Mouse (Mus musculus): ENCODE results near the gene Pam.
"Not testable (repeated sequence)": the region's sequence is repeated elsewhere in the genome, so short reads cannot be mapped to it uniquely, and the experiment has no call there.

The Pam gene

DNA sequence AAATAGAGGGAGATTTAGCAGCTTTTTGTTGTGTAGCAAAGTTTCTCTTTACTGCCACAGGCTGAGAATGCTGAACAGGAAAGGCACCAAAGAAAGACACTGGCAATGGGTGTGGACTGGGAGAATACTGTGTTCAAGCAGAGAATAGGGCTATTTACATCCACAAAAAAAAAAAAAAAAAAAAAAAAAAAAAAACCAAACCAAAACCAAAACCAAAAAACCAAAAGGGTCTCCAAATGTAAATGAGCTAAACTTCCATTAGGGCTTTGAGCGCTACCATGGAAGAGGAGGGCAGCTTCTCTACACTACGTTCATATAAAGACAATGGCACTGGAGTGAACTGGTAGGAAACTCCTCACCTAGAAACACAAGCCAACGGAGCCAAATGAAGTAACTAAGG, 274.2 kb downstream of the Pam start:
- no peak for DNase-seq

DNA sequence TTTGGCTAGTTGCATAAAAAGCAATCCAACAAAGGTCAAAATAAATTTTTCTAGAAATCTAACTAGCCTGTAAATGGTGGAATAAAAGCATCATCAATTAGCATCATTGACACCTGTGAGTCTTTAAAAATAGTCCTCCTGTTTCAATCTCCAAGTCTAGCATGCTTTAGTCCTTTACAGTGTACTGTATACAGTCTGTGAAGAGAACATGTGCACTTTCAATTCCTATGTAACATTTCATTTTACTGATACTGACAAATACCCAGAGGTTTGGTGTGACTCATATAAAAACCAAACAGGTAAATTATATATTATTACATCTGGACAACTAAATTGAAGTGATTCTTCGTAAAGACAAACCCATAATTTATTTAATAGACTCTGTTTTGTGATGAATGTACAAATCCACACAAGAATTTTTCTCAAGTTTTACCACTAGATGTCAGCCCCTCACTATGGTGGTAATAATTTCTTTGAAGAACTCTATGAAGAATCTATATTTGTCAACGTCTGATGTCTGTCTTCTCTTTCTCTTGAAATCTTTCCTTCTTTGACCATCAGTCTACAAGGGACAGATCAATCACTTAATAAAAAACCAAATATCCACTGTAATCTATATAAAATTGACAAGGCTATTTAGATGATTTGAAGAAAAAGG, 286.1 kb downstream of the Pam start:
- peak; percentile 19 for DNase-seq

DNA sequence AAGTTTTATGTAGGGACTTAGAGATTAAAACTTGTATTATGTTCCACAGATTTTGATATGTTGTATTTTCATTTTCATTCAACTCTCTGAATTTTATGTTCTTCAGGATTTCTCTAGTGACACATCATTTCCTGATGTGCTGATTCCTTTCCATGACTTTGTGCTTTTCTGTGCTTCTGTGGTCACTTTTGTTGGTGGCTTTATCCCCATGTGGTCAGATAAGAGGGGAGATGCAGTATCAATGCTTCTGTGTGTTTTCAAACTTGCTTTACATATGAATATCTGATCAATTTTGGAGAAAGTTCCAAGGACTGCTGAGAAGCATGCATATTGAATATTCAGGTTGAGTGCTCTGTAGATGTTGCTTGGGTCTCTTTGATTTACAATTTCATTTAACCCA, 290.9 kb downstream of the Pam start:
- no peak for DNase-seq

DNA sequence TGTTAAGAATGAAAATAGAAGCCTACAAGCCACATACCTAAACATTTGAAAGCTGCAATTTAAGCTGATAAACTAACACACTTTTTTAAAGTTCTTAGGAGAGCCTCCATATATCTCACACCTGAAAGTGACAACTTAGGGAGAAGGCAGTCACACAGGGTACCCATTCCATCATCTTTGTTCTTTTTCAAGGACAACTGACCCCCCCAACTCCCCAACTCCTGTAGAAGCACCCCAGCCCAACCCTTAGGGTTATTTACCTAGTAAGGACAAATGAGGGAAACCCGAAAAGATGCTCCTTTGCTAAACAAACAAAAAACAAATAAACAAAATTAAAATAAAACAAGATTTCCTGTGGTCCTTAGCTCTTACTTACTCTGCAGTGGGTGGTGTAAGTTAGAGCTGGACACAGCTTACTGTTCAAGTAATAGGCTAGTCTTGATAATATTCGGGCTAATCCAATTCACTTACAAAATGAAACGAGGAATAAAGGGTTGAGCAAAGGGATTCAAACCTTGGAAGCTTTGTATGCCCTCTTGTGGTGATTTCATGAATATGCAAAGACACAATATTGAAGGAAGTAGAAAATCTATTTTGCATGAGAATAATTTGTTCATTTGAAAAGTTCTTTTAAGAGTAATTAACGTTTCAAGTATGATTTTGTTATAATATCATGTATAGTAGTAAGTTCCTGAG, 293.1 kb downstream of the Pam start:
- DNase-seq: peak; percentile 7

DNA sequence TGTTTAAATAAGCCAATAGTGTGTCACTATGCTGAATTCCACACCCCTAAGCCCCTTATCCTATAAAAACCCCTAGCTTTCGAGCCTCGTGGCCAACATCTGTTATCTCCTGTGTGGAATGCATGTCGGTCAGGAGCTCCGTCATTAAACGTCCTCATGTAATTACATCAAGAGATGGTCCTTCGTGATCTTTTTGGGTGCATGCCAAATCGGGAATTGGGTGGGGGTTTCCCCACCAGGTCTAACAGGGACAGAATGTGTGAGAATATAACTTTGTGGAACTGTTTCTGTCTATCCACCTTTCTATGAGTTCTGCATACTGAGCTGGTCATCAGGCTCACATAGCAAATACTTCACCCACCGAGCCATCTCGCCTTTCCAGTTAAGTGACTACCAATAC, 299.5 kb downstream of the Pam start:
- no peak for DNase-seq

DNA sequence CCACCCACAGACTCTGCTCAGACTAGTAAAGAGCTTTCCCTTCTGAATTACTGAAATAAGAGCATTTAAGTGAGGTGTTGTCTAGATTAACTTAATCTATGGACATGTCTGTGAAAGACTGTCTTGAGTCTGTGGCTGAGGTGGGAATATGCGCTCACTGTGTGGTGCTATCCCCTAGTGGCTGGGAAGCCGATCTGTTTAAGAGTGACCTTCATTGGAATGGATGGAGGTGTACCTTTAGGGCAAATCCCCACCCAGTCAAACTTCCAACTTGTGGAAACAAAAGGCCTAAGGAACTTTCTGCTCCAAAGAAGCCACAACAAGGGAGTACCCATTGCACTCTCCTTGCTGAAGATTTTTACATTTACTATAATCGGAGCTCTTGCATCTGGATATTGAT, 301.3 kb downstream of the Pam start:
- DNase-seq: no peak

DNA sequence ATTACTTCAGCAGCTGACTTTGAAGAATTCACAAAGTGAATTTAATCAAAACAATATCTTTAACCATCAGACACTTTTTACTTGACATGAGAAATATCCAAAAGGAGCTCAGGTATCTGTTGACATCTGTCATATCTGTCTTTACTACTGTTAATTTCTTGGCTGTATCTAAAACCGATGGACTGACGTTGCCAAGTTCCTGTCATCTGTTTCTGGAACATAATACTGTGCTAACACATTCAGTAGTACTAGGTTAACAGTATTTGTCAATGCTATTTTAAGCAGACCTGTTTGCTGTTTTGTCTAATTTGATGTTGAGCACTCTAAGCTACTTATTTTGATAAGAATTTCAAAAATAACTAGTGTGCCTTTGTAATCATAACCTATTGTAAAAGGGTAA, 307.0 kb downstream of the Pam start:
- DNase-seq: no peak

DNA sequence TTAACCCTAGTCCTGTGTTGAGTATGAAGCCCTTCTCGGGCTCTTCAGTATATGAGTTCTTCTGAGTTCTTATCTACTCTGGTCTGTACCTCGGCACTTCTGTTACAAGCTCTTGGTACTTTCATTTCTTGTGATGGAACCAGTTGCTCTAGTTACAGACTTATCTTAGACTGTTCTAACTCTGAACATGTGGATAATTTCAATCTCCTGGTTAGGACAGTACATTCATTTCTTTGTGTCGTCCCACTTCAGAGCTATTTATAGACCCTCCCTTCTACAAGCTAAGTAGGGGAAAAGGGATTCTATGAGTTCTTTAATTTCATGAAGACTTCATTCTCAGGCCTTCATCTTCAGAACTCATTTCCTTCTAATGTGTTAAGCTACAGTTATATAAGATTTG, 307.8 kb downstream of the Pam start:
- DNase-seq: no peak

DNA sequence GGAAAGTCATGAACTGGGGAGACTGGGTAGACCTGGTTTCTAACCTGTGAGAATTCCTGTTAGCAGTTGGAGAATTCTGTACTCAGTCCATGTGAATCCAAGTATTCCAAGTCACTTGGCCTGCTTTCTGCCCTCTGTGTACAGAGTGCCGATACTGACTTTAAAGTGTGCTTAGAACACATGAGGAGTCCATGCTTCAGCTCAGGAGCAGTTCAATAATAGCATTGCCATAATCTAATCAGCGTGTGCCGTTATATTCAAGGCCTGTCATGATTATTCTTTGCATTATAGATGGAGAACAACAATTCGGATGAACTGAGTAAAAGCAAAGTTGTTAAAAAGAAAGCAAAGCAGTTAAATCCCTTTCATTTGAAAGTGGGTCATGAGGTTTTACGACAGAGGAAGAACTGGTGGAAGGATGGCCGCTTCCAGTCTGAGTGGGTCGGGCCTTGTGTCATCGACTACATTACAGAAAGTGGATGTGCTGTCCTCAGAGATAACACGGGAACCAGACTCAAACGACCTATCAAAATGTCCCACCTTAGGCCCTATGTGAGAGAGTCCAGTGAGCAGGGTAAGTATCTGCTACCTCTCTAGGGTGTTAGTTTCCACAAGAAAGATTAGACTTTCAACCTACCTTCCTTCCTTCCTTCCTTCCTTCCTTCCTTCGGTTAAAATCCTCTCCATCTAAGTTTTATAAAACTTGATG, 309.6 kb downstream of the Pam start:
- DNase-seq: no peak

DNA sequence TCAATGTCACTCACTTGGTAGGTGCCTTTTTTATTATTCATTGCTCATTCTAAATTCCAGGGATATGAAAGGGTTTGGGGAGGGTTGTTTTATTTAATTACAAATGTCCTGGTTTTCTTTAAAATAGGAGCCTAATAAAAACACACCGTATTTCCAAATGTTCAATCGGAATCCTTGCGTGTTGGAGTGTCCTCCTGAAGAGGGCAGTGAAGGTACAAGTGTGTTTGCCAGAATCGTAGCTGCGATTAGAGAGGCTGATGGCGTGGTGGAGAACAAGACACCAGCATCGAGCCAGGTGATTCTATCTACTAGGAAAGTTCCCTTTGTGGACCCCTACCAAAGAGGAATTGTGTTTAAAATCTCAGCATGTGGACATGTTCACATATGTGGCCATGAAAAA, 310.5 kb downstream of the Pam start:
- DNase-seq: no peak

DNA sequence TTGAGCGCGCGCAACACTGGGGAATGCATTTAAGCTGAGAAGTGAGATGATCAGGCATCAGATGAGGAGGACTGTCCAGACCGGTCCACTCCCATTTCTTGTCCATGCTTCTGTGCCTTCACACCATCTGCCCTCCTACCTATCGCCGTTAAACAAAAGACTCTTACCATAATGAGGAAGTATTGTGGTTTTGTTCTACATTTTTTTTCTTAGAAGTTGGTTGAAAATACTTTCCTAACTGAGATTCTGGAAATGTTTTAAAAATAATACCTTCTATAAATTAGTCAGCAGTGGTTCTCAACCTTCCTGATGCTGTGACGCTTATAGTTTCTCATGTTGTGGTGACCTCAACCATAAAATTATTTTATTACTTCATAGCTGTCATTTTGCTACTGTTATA, 313.8 kb downstream of the Pam start:
- no peak for DNase-seq

DNA sequence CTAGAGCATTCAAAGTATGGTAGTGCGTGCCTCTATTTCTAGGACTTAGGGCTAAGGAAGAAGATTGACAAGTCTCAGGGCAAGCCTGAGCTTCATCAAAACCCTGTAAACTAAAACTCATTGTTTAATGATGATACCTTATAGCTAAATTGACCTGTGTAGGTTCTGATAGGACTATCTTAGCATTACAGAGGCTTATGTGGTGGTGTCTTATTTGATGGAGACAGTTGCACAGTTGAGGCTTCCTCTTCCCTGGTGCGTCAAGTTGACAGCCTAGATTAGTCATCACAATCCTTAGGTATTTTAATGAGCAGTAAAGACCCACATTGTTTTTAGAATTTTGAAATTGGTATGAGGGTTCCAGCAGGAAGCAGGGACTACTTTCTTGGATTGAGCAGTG, 321.5 kb downstream of the Pam start:
- no peak for DNase-seq

DNA sequence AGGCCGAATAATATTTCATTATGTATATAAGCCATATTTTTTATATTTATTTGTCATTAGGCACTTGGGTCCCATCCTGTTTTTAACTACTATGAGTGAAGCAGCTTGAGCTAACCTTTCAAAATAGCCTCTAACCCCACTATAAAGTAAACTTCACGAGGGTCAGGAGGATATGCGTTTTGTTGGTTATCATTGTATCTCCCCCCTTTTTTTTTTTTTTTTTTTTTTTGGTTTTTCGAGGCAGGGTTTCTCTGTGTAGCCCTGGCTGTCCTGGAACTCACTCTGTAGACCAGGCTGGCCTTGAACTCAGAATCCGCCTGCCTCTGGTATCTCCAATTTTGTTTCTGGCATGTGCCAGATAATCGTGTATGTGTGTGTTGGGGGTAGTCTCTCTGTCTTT, 322.1 kb downstream of the Pam start:
- no peak for DNase-seq

DNA sequence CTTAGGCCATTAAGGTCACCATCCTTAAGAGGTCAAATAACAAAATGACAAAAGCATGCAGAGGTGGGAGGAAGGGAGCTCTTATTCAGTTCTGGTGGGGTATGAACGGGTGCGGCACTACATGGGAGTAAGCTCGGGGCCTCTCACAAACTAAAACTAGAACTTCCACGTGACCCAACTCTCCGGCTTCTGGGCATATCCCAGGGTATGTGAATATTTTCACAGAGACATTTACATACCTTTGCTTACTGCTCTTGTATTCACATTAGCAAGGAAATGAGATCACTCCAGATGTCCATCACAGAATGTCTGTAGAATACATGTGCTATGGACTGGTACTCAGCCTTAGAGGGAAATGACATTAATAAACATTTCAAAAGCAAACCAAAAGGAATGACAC, 323.7 kb downstream of the Pam start:
- no peak for DNase-seq

DNA sequence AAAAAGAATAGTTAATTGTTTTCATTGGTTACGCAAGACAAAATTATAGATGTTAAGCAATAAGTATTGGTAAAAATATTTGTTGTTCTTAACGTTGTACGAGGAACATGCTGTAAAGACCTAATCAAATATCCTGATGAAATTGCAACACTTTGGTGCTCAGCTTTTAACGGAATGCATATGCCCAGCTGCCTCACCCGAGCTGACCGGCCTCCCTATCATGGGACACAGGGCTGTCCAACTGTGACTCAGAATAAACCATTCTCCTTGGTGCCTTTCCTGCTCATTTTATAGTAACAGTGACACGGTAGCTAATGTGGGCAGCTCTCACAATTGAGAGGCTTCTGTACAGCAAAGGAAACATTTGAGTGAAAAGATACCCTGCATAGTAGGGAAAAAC, 324.3 kb downstream of the Pam start:
- no peak for DNase-seq

DNA sequence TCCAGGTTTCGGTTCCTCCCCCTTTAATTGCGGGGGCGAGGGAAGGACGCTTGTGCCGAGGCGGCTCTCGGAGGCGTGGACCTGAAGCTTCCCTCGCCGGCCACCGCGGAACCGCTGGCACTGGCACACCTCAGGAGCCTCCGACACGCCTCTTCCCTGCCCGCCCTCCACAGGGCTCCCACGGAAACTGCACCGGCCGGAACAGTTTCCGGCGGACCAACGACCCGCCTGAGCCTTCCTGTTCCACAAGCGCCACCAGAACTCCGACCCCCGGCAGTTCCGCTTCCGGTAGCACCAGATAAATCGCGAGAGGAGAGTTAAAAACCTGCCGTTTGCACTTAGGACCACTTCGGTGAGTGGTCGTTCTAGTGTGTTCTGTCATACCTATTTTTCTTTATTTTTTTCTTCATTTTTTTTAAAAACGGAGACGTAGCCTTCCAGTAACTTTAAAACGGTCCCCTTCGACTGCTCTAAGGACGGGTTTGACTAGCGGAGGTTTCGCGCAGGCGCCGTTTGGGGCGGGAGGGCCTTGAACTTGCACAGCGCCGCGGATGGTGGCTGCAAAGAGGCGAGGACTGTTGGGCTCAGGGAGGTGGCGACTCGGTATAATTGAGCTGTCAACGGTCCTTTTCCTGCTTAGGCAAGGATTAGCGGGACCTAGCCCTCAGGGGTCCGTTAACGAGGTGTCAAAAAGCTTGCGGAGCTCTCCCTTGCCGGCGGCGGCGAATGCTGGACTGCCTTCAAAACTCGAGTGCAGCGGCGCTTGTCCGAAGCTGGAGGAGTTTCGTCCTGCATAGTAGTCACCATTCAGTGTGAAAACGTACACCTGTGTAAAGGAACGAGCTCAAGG, 325.3 kb downstream of the Pam start, which contains the start of the genes Gin1 and Ppip5k2:
TSS of gene Gin1 (plus strand) at position 269 of the 850 bp plus-strand sequence.
TSS of gene Ppip5k2 (minus strand) at position 508 of the 850 bp plus-strand sequence.
- DNase-seq: peak; percentile 96

DNA sequence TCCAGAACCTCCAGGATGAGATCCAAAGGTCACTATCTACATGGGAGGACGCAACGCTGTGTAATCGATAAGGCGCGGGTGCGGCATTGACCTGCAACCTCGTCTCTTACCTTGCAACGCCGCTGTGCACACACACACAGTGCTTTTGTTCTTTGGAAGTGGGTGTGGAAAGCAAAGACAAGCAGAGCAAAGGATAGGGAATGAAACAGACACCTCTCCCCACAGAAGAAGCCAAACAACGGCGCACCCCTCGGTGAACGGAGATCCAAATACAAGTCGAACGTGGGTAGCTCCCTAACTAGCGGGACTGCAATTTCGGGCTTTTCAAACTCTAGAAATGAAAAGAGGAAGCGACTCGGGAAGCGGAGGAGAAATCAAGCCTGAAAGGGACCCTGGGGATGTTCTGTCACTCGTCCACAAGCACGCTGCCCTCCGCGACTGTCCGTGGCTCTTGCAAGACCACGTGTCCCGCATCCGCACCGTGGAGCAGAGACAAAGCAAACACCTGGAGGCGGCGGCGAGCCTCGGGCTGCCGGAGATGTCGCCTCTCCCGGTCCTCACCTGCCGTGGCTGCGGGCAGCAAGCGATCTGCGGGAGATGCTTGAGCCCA, 326.0 kb downstream of the Pam start:
- DNase-seq: peak; percentile 28

DNA sequence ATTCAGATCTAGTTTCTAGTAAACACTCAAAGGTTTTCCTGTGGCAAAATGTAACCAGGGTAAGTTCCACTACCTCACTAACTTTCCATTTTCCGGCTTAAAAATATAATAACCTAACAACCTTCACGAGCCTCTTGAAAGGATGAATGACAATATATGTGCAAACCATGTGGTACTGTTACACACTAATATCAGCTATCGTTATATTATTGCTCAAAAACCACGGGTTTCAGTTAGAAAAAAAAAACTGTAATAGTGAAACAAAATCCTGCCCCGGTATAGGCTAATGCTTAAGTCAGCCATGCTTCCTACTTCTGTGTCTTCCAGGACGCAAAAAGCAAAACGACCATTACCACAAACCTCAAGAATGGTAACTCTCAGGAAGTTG, 326.5 kb downstream of the Pam start:
- DNase-seq: no peak

DNA sequence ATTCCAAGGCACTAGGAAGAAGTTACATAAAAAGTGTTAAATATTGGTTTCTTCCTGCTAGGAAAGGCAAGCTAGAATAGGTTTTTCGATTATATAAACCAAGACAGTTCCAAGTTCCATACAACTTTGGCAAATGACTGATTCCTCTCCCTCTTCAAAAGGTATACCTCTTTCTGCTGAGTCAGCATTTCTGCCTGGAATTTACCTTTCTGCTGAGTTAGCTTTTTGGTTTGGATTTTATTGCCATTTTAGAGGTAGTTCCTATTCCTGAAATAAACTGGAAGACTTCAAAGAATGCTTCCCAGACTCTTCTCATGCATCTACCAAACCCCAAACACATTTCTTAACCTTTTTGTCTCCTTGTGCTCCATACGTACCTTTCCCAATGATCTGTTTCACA, 327.4 kb downstream of the Pam start:
- no peak for DNase-seq

DNA sequence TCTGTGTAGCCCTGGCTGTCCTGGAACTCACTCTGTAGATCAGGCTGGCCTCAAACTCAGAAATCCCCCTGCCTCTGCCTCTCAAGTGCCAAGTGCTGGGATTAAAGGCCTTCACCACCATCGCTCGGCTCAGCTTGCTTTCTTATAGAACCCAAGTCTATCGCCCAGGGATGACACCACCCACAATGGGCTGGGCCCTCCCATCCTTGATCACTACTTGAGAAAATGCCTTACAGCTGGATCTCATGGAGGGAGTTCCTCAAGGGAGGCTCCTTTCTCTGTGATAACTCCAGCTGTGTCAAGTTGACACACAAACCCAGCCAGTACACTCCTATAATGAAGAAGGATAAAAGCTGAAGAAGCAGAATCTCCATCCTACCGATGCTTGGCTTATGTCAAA, 329.7 kb downstream of the Pam start:
- not testable (repeated sequence) for DNase-seq

DNA sequence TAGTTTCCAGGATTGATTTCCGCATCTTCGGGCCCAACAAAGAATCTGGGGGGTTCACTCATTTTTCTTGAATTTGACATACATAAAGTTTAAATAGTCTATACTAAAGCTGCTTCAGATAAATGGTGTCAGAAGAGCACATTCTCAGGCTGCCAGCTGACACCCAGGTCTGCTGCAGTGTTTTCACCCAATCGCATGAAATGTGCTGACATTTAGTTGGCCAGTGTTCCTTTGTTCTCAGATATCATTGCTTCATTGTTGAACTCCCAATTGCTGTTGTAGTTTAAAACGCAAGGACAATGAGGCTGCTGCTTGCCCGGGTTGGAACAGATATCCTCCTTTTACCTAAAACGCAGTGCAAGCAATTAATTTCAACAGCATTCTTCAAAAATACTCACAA, 334.0 kb downstream of the Pam start:
- no peak for DNase-seq

DNA sequence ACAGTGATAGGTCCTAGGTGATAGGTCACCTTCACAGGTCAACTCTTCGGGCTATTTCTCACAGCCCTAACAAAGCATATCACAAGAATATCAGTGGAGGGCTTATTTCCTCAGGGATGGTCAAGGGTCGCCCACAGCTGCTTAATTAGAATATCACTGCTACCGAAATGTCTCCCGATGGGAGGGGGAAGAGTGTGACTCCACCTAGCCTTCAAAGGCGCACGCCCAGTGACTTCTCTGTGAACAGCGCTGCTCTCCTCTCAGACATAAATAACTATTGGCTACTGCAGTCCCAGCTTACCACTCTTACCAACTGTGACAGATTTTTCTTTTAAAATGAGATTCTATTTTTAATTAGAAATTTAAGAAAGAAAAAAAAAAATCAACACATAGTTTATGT, 334.8 kb downstream of the Pam start:
- DNase-seq: no peak

DNA sequence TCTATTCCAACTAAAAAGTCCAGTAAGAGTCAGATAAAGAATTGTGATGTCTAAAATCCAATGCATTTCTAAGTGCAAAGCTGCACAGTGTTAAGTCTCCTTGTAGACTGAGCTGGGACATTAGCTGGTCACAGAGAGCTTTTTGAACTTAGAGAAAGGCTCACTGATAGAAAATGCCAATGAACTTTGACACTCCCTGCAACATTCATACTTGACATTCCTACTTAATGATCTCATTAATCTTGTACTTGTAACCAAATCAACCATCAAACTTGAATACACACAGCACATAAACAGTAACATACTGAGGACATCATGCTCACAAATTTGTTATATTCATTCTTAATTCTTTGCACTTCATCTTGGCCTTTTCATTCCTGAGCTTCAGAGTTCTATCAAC, 335.6 kb downstream of the Pam start:
- peak; percentile 37 for DNase-seq
